Mouse (Mus musculus): ENCODE results near the gene Rabl6. TPM values are rescaled to one million over a fixed set of nuclear protein-coding genes. Genes with fewer than 3 reads are reported as not detected.

Gene Rabl6
- polyA plus RNA-seq, 1 experiment from 2014 or later: 76.8 TPM

DNA sequence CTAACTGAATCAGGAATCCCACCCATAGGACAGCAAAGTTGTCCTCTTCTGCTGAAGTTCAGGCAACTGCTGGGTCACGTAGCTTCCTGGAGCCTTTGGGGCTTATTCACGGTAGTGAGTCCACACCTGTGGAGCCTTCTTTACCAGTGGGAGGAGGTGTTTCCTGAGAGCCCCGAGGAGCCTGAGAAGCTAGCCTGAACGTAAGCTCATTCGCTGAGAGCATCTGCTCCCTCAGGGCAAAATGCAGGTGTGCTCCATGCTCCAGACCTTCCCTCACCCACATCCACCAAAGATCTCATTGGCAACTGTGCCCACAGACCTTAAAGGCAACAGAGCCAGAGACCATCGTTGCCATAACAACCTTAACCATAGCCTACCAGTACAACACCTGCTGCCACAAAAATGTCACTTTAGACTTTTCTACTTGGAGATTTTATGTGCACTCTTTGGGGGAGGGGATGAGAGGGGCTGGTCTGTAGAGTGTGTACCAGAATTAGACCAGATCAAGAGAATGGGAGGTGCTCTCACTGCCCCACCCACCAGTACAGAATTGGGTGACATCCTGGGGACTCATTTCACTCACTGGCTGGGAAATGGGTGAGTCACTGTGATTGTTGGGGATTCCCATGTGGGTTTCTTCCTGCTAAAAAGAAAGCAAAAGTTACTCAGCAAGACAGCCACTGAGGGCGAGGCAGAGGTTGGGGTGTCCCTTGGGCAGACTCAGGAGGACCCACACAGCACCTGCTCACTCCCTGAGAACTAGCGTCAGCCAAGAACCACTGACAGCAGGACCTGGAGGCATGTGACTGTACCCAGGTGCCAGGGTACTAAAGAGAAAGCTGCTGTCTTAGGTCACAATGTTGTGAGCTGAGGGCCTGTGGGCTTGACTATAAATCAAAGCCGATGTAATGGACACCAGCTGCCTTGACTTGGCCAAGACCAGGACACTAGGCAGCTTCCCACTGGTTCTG, 59.0 kb downstream of the Rabl6 start:
- Histone ChIP-seq H3K9me3 (no peaks in the 10 kb centered on the region), H3K4me1 (peaks cover 16% of the 10 kb centered on the region), H3K27me3 (no peaks in the 10 kb centered on the region), H3K27ac (no peak overlapping the region), H3K4me3 (replicated peaks) (no peak overlapping the region), H3K4me2 (no peak overlapping the region), H3K9ac (no peak overlapping the region), H3K36me3 (replicated peaks) (no peaks in the 10 kb centered on the region)
- ATAC-seq (ENCODE audit: low FRiP score): no peak
- 84% methylated on average over 9 of the region's 9 CpGs for WGBS

GRCm38 (mm10) chr2:25546811-25547491, 61.4 kb downstream of the Rabl6 start, which contains the start of gene Traf2:
Gene Traf2, minus strand, starts transcription at chr2:25546940.
- 3% methylated on average over 48 of the region's 48 CpGs for WGBS
- ATAC-seq (ENCODE audit: low FRiP score): peak; percentile 99
- peak within 1 kb of the TSS; percentile 76 for H3K9ac ChIP-seq
- no peaks in the 10 kb centered on the region; the same call in 1 of the 2 replicates for H3K36me3 ChIP-seq (replicated peaks)
- H3K9me3 ChIP-seq: no peaks in the 10 kb centered on the region
- H3K27ac ChIP-seq: peak within 1 kb of the TSS; percentile 66
- peak within 1 kb of the TSS; percentile 79 for H3K4me2 ChIP-seq
- peaks cover 16% of the 10 kb centered on the region for H3K4me1 ChIP-seq
- H3K4me3 ChIP-seq (replicated peaks): peak within 1 kb of the TSS; percentile 70
- no peaks in the 10 kb centered on the region for H3K27me3 ChIP-seq

GRCm38 (mm10) chr2:25545996-25546810, 62.1 kb downstream of the Rabl6 start:
- peak; percentile 70 for ATAC-seq (ENCODE audit: low FRiP score)
- peak overlapping the region; percentile 76 for H3K9ac ChIP-seq
- H3K4me1 ChIP-seq: peaks cover 16% of the 10 kb centered on the region
- H3K9me3 ChIP-seq: no peaks in the 10 kb centered on the region
- no peaks in the 10 kb centered on the region; the same call in 1 of the 2 replicates for H3K36me3 ChIP-seq (replicated peaks)
- no peaks in the 10 kb centered on the region for H3K27me3 ChIP-seq
- H3K4me3 ChIP-seq (replicated peaks): peak overlapping the region; percentile 70
- peak overlapping the region; percentile 79 for H3K4me2 ChIP-seq
- 9% methylated on average over 43 of the region's 43 CpGs for WGBS
- peak overlapping the region; percentile 66 for H3K27ac ChIP-seq

GRCm38 (mm10) chr2:25541644-25542367, 66.5 kb downstream of the Rabl6 start:
- Histone ChIP-seq H3K36me3 (replicated peaks) (peaks cover 24% of the 10 kb centered on the region), H3K4me3 (replicated peaks) (no peak overlapping the region), H3K4me1 (peaks cover 16% of the 10 kb centered on the region), H3K4me2 (no peak overlapping the region), H3K27me3 (no peaks in the 10 kb centered on the region), H3K9ac (no peak overlapping the region), H3K27ac (no peak overlapping the region), H3K9me3 (no peaks in the 10 kb centered on the region)
- no peak for ATAC-seq (ENCODE audit: low FRiP score)
- 94% methylated on average over 10 of the region's 10 CpGs for WGBS

- no peak overlapping the region for H3K27ac ChIP-seq
- H3K9ac ChIP-seq: no peak overlapping the region
- ATAC-seq (ENCODE audit: low FRiP score): no peak
- peaks cover 6% of the 10 kb centered on the region for H3K4me1 ChIP-seq
- H3K9me3 ChIP-seq: no peaks in the 10 kb centered on the region
- peaks cover 36% of the 10 kb centered on the region for H3K36me3 ChIP-seq (replicated peaks)
- no peak overlapping the region for H3K4me2 ChIP-seq
- 94% methylated on average over 4 of the region's 4 CpGs for WGBS
- H3K4me3 ChIP-seq (replicated peaks): no peak overlapping the region
- no peaks in the 10 kb centered on the region for H3K27me3 ChIP-seq
These were observed 67.8 kb downstream of the Rabl6 start for GRCm38 (mm10) chr2:25540541-25540948.

- Histone ChIP-seq H3K27me3 (no peaks in the 10 kb centered on the region), H3K36me3 (replicated peaks) (peaks cover 68% of the 10 kb centered on the region), H3K27ac (no peak overlapping the region), H3K4me3 (replicated peaks) (no peak overlapping the region), H3K4me1 (no peaks in the 10 kb centered on the region), H3K9me3 (no peaks in the 10 kb centered on the region), H3K4me2 (no peak overlapping the region), H3K9ac (no peak overlapping the region)
- no peak for ATAC-seq (ENCODE audit: low FRiP score)
- 96% methylated on average over 8 of the region's 8 CpGs for WGBS
These were observed 71.8 kb downstream of the Rabl6 start for GRCm38 (mm10) chr2:25536531-25536930.

- H3K9ac ChIP-seq: no peak overlapping the region
- 84% methylated on average over 2 of the region's 2 CpGs for WGBS
- H3K4me2 ChIP-seq: no peak overlapping the region
- H3K27me3 ChIP-seq: no peaks in the 10 kb centered on the region
- H3K4me1 ChIP-seq: no peaks in the 10 kb centered on the region
- H3K27ac ChIP-seq: no peak overlapping the region
- peaks cover 83% of the 10 kb centered on the region for H3K36me3 ChIP-seq (replicated peaks)
- H3K4me3 ChIP-seq (replicated peaks): no peak overlapping the region
- no peak for ATAC-seq (ENCODE audit: low FRiP score)
- no peaks in the 10 kb centered on the region for H3K9me3 ChIP-seq
These were observed 73.5 kb downstream of the Rabl6 start for GRCm38 (mm10) chr2:25534866-25535182.

GRCm38 (mm10) chr2:25534178-25534865, 74.0 kb downstream of the Rabl6 start:
- ATAC-seq (ENCODE audit: low FRiP score): no peak
- WGBS: 94% methylated on average over 3 of the region's 3 CpGs
- Histone ChIP-seq H3K36me3 (replicated peaks) (peaks cover 84% of the 10 kb centered on the region), H3K4me2 (no peak overlapping the region), H3K27me3 (no peaks in the 10 kb centered on the region), H3K4me1 (no peaks in the 10 kb centered on the region), H3K9me3 (no peaks in the 10 kb centered on the region), H3K4me3 (replicated peaks) (no peak overlapping the region), H3K27ac (no peak overlapping the region), H3K9ac (no peak overlapping the region)

- 92% methylated on average over 2 of the region's 2 CpGs for WGBS
- ATAC-seq (ENCODE audit: low FRiP score): no peak
- no peak overlapping the region for H3K9ac ChIP-seq
- H3K9me3 ChIP-seq: no peaks in the 10 kb centered on the region
- no peaks in the 10 kb centered on the region for H3K4me1 ChIP-seq
- no peak overlapping the region for H3K4me2 ChIP-seq
- no peak overlapping the region for H3K4me3 ChIP-seq (replicated peaks)
- no peaks in the 10 kb centered on the region for H3K27me3 ChIP-seq
- H3K36me3 ChIP-seq (replicated peaks): peaks cover 87% of the 10 kb centered on the region
- H3K27ac ChIP-seq: no peak overlapping the region
These were observed 74.6 kb downstream of the Rabl6 start for GRCm38 (mm10) chr2:25533707-25534106.
